Mouse (Mus musculus) cortical plate, adult 2 months (tissue): ENCODE measurements around the gene Atl3.

Experiments
- CTCF ChIP-seq: fragments of 200-500 bp; IDR thresholded peaks from 2 replicates; pipeline ENCODE4 v1.5.1; 2011; ENCODE audit warnings: mild to moderate bottlenecking, control low read depth, low read length; ENCODE audit not compliant: insufficient read depth; ENCODE audit errors: extremely low read depth
- POLR2A ChIP-seq: fragments of 200-500 bp; IDR thresholded peaks from 2 replicates; pipeline ENCODE4 v1.6.1; 2011; ENCODE audit warnings: mild to moderate bottlenecking, low read length, control low read depth; ENCODE audit not compliant: insufficient read depth; ENCODE audit errors: extremely low read depth

DNA sequence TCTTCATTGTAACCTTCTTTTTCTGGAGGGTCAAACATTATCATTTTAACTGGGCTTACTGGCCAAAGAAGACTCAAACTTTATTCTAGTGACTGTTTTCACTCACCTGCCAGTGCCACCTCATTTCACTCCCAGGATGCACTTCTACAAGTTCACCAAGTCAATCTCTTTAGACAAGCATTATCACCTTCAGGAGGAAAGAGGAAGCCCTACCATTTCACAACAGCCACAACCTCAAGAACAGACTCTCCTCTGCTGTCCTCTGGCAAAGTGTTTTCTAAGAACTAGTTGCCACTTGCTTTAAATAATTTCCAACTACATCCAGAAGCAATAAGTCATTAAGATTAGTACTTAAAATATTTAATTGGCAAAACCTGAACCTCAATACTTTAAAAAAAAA lies 25.9 kb upstream of the Atl3 start:
- TF ChIP-seq CTCF (no peak), POLR2A (no peak)
